ENCODE assay signal across 25 mouse cellular contexts in the genomic region with DNA sequence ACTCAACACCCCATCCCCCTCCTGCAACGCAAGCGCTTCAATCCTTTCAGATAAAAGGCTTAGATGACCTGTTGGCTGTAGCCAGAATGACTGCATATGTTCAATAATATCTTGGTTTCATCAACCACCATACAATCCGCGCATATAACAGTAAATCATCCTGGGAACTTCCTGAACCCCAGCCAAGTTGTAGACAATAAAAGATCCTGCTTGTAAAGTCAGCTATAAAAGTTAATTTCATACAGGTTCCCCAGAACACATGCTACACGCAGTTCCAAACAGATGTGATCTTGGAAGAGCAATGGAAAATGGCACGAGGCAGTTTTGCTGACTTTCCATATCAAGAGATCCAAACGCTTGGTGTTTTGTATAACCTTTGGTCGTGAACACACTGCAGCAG.
DNase-seq lines count a peak whose midpoint lies in the region; ATAC-seq lines count a peak whose summit lies in the region.
"Had no signal": no experiment of that assay in that cellular context is flagged by ENCODE, and none has a peak within 500 bp of the region (broad histone marks: within the 10 kb centered on the region; RNA-seq: fewer than 3 reads in every experiment).

No protein-coding gene starts in this region.

- H3K36me3 ChIP-seq in embryonic facial prominence, embryonic 14.5 days (ENCODE audit: control insufficient read depth, insufficient read depth, low read length), result no peaks in the 10 kb centered on the region
- no peaks in the 10 kb centered on the region for H3K36me3 ChIP-seq in embryonic facial prominence, embryonic 10.5 days (replicated peaks)
- H3K36me3 ChIP-seq in limb, embryonic 10.5 days, result no peaks in the 10 kb centered on the region
- no peaks in the 10 kb centered on the region for H3K36me3 ChIP-seq in limb, embryonic 13.5 days
- no peaks in the 10 kb centered on the region for H3K36me3 ChIP-seq in forebrain, embryonic 16.5 days (ENCODE audit: control insufficient read depth, insufficient read depth)
- H3K36me3 ChIP-seq: embryonic facial prominence, embryonic 15.5 days; heart, embryonic 12.5 days; heart, embryonic 15.5 days; hindbrain, embryonic 10.5 days; hindbrain, embryonic 13.5 days had no signal

- H3K9ac ChIP-seq in embryonic facial prominence, embryonic 14.5 days (ENCODE audit: low read depth, low read length), result no peak overlapping the region
- H3K9ac ChIP-seq in limb, embryonic 13.5 days, result no peak overlapping the region
- no peak overlapping the region for H3K9ac ChIP-seq in forebrain, embryonic 16.5 days (replicated peaks; ENCODE audit: low read depth, low read length)
- H3K9ac ChIP-seq: embryonic facial prominence, embryonic 15.5 days; heart, embryonic 12.5 days; heart, embryonic 15.5 days; hindbrain, embryonic 13.5 days had no signal

- no peaks in the 10 kb centered on the region for H3K4me1 ChIP-seq in embryonic facial prominence, embryonic 14.5 days (ENCODE audit: control insufficient read depth, insufficient read depth, low read length)
- H3K4me1 ChIP-seq in embryonic facial prominence, embryonic 10.5 days, result peaks cover 8% of the 10 kb centered on the region; the same call in 1 of the 2 replicates
- H3K4me1 ChIP-seq in limb, embryonic 10.5 days, result peaks cover 20% of the 10 kb centered on the region
- peaks cover 22% of the 10 kb centered on the region for H3K4me1 ChIP-seq in limb, embryonic 13.5 days
- H3K4me1 ChIP-seq in forebrain, embryonic 16.5 days (replicated peaks; ENCODE audit: control insufficient read depth, insufficient read depth, low read length), result 0 out of 2 replicates have a peak, but pooled peaks cover 2% of the 10 kb centered on the region
- H3K4me1 ChIP-seq: hindbrain, embryonic 13.5 days had no signal

- no peaks in the 10 kb centered on the region for H3K9me3 ChIP-seq in embryonic facial prominence, embryonic 14.5 days (ENCODE audit: control insufficient read depth, low read length)
- peaks cover 4% of the 10 kb centered on the region; the same call in 1 of the 2 replicates for H3K9me3 ChIP-seq in embryonic facial prominence, embryonic 10.5 days
- no peaks in the 10 kb centered on the region for H3K9me3 ChIP-seq in limb, embryonic 10.5 days (replicated peaks)
- peaks cover 8% of the 10 kb centered on the region; the same call in 1 of the 2 replicates for H3K9me3 ChIP-seq in limb, embryonic 13.5 days
- H3K9me3 ChIP-seq in forebrain, embryonic 16.5 days (ENCODE audit: control insufficient read depth, low read length), result no peaks in the 10 kb centered on the region; the same call in 1 of the 2 replicates
- H3K9me3 ChIP-seq: embryonic facial prominence, embryonic 15.5 days; heart, embryonic 12.5 days; heart, embryonic 15.5 days; hindbrain, embryonic 13.5 days had no signal

- no peak overlapping the region for H3K4me2 ChIP-seq in embryonic facial prominence, embryonic 14.5 days (ENCODE audit: low read depth, low read length)
- no peak overlapping the region for H3K4me2 ChIP-seq in limb, embryonic 13.5 days (replicated peaks)
- no peak overlapping the region for H3K4me2 ChIP-seq in forebrain, embryonic 16.5 days (ENCODE audit: low read length)
- H3K4me2 ChIP-seq: embryonic facial prominence, embryonic 15.5 days; heart, embryonic 12.5 days; heart, embryonic 15.5 days; hindbrain, embryonic 13.5 days had no signal

- DNase-seq in embryonic facial prominence, embryonic 14.5 days (ENCODE audit: low spot score), result peak; percentile 87
- no peak for DNase-seq in embryonic facial prominence, embryonic 10.5 days (ENCODE audit: low spot score)
- DNase-seq in forelimb bud, embryonic 11.5 days (ENCODE audit: low read depth, low spot score), result peak; percentile 72
- DNase-seq in limb, embryonic 10.5 days (ENCODE audit: low spot score), result no peak
- no peak for DNase-seq in adrenal gland, adult 18-20 months (ENCODE audit: low spot score in 2 of 2)
- no peak for DNase-seq in layer of hippocampus, adult 9-10 months (ENCODE audit: low spot score)
- DNase-seq: adrenal gland, postnatal 10 days; adrenal gland, postnatal 36 days; cerebellum, adult 18-20 months; cerebellum, adult 9-11 months; cerebellum, postnatal 25 days; gastrocnemius, postnatal 10 days; gastrocnemius, postnatal 36 days; heart, postnatal 10 days; heart, postnatal 36 days had no signal

- ATAC-seq in embryonic facial prominence, embryonic 14.5 days (ENCODE audit: low read depth), result peak; percentile 18; the same call in 1 of the 2 replicates
- ATAC-seq in limb, embryonic 13.5 days (ENCODE audit: low FRiP score, low read depth), result peak; percentile 61
- ATAC-seq in forebrain, embryonic 16.5 days, result no peak
- ATAC-seq: activated CD4-positive, CD25-positive, alpha-beta regulatory T cell, adult 4 months; forebrain, embryonic 14.5 days; hindbrain, embryonic 16.5 days had no signal

- H3K27ac ChIP-seq in embryonic facial prominence, embryonic 14.5 days (replicated peaks; ENCODE audit: low read depth, low read length), result no peak overlapping the region
- no peak overlapping the region for H3K27ac ChIP-seq in embryonic facial prominence, embryonic 10.5 days (replicated peaks)
- H3K27ac ChIP-seq in limb, embryonic 10.5 days, result peak overlapping the region; percentile 30; the same call in 1 of the 2 replicates
- H3K27ac ChIP-seq in limb, embryonic 13.5 days, result peak overlapping the region; percentile 44; the same call in 1 of the 2 replicates
- no peak overlapping the region for H3K27ac ChIP-seq in forebrain, embryonic 16.5 days (ENCODE audit: low read length)
- H3K27ac ChIP-seq: embryonic facial prominence, embryonic 15.5 days; heart, embryonic 15.5 days; hindbrain, embryonic 10.5 days; hindbrain, embryonic 13.5 days had no signal

- WGBS in embryonic facial prominence, embryonic 14.5 days, result 44% methylated on average over 8 of the region's 8 CpGs
- 85% methylated on average over 8 of the region's 8 CpGs for whole genome bisulfite sequencing in embryonic facial prominence, embryonic 10.5 days
- WGBS in limb, embryonic 10.5 days, result 67% methylated on average over 8 of the region's 8 CpGs
- WGBS in limb, embryonic 13.5 days, result 18% methylated on average over 8 of the region's 8 CpGs
- WGBS in forebrain, embryonic 16.5 days, result 91% methylated on average over 8 of the region's 8 CpGs

- H3K27me3 ChIP-seq in embryonic facial prominence, embryonic 14.5 days (replicated peaks; ENCODE audit: control insufficient read depth, insufficient read depth, low read length), result no peaks in the 10 kb centered on the region
- H3K27me3 ChIP-seq in embryonic facial prominence, embryonic 10.5 days (replicated peaks; ENCODE audit: low read depth, poor library complexity, severe bottlenecking), result no peaks in the 10 kb centered on the region
- no peaks in the 10 kb centered on the region for H3K27me3 ChIP-seq in limb, embryonic 10.5 days (ENCODE audit: low read depth, poor library complexity, severe bottlenecking)
- no peaks in the 10 kb centered on the region for H3K27me3 ChIP-seq in limb, embryonic 13.5 days
- H3K27me3 ChIP-seq in forebrain, embryonic 16.5 days (replicated peaks; ENCODE audit: control insufficient read depth, insufficient read depth, low read length), result no peaks in the 10 kb centered on the region
- H3K27me3 ChIP-seq: embryonic facial prominence, embryonic 15.5 days; heart, embryonic 12.5 days; heart, embryonic 15.5 days; hindbrain, embryonic 13.5 days had no signal

- H3K4me3 ChIP-seq in embryonic facial prominence, embryonic 14.5 days (ENCODE audit: low read depth, low read length), result no peak overlapping the region
- no peak overlapping the region for H3K4me3 ChIP-seq in embryonic facial prominence, embryonic 10.5 days
- no peak overlapping the region for H3K4me3 ChIP-seq in limb, embryonic 10.5 days
- no peak overlapping the region for H3K4me3 ChIP-seq in limb, embryonic 13.5 days
- H3K4me3 ChIP-seq in forebrain, embryonic 16.5 days (replicated peaks; ENCODE audit: low read length), result no peak overlapping the region
- H3K4me3 ChIP-seq: embryonic facial prominence, embryonic 15.5 days; heart, embryonic 12.5 days; heart, embryonic 15.5 days; hindbrain, embryonic 10.5 days; hindbrain, embryonic 13.5 days had no signal

Comparison
In these comparisons a context has a peak if more than half of its experiments do, and no peak if none do; other contexts are left out.
1. DNase-seq: peak in embryonic facial prominence, embryonic 14.5 days (single experiment) and forelimb bud, embryonic 11.5 days (single experiment); none in embryonic facial prominence, embryonic 10.5 days (single experiment), limb, embryonic 10.5 days (single experiment), adrenal gland, adult 18-20 months (0 of 2) and layer of hippocampus, adult 9-10 months (single experiment).
2. H3K27ac ChIP-seq: peak in limb, embryonic 10.5 days (single experiment) and limb, embryonic 13.5 days (single experiment); none in embryonic facial prominence, embryonic 14.5 days (single experiment), embryonic facial prominence, embryonic 10.5 days (single experiment) and forebrain, embryonic 16.5 days (single experiment).